Comparison of ENCODE assay signal across 18 mouse cellular contexts in genomic region chr12:55187686-55188085, GRCm38 (mm10). TPM values are rescaled to one million over a fixed set of nuclear protein-coding genes. Genes with fewer than 3 reads are reported as not detected.
"Had no signal": no experiment of that assay in that cellular context is flagged by ENCODE, and none has a peak within 500 bp of the region (broad histone marks: within the 10 kb centered on the region; RNA-seq: fewer than 3 reads in every experiment).

No protein-coding gene starts in this region.

RNA-seq across cellular contexts. Expression of gene 1700047I17Rik2, which starts 11.7 kb away (rescaled TPM):
- polyA plus RNA-seq: liver, embryonic 14.5 days; lung, adult 2 months; lung, embryonic 15.5 days; lung, postnatal 0 days; macrophage; midbrain, embryonic 10.5 days; midbrain, embryonic 12.5 days; midbrain, embryonic 14.5 days; midbrain, embryonic 16.5 days; myocyte; neural tube, embryonic 13.5 days; neural tube, embryonic 15.5 days; spleen, adult 2 months; stomach, embryonic 15.5 days; stomach, postnatal 0 days; testis, adult 2 months; thymus, adult 2 months; urinary bladder, adult 2 months had no signal
